Mouse (Mus musculus) embryonic facial prominence, embryonic 10.5 days (tissue): ENCODE data around the gene Gm21985. TPM values are rescaled to one million over a fixed set of nuclear protein-coding genes. Genes with fewer than 3 reads are reported as not detected.
"Not testable (repeated sequence)": the region's sequence is repeated elsewhere in the genome, so short reads cannot be mapped to it uniquely, and the experiment has no call there.

ENCODE experiments used
- DNase-seq: peaks from one replicate; pipeline ENCODE4 v3.0.0-alpha.2; 2017; ENCODE audit warnings: low spot score
- H3K27ac ChIP-seq: fragments of 300-500 bp; sonication (generic); replicated peaks from 2 replicates; pipeline ENCODE4 v1.5.1; 2016; ENCODE audit warnings: mild to moderate bottlenecking
- H3K27me3 ChIP-seq: fragments of 300-500 bp; sonication (generic); replicated peaks from 2 replicates; pipeline ENCODE4 v1.6.1; 2016; ENCODE audit warnings: low read depth, mild to moderate bottlenecking; ENCODE audit not compliant: poor library complexity, severe bottlenecking
- H3K36me3 ChIP-seq: fragments of 300-500 bp; sonication (generic); replicated peaks from 2 replicates; pipeline ENCODE4 v1.6.1; 2016; ENCODE audit warnings: mild to moderate bottlenecking, moderate library complexity
- H3K4me1 ChIP-seq: fragments of 300-500 bp; sonication (generic); 2 replicates; pipeline ENCODE4 v1.6.1; 2016
- H3K4me3 ChIP-seq: fragments of 300-500 bp; sonication (generic); 2 replicates; pipeline ENCODE4 v1.5.1; 2016; ENCODE audit warnings: mild to moderate bottlenecking, moderate library complexity
- H3K9me3 ChIP-seq: fragments of 300-500 bp; sonication (generic); 2 replicates; pipeline ENCODE4 v1.6.1; 2016; ENCODE audit warnings: mild to moderate bottlenecking
- WGBS: fragments of 180-500 bp; shearing (Covaris S2); methylation state at CpG from one replicate; pipeline ENCODE4 v1.1.7; 2016; 5-methylcytosine and 5-hydroxymethylcytosine counted together
- polyA plus RNA-seq: library from polyadenylated mRNA; unstranded; fragments of >200 nt; fragmentation: Nextera tagmentation; extraction: Ambion mirVana; gene quantifications from 2 replicates; pipeline ENCODE4 v1.2.1, GENCODE M21; 2016

The Gm21985 gene
- polyA plus RNA-seq, 1 experiment from 2014 or later, result not detected

DNA sequence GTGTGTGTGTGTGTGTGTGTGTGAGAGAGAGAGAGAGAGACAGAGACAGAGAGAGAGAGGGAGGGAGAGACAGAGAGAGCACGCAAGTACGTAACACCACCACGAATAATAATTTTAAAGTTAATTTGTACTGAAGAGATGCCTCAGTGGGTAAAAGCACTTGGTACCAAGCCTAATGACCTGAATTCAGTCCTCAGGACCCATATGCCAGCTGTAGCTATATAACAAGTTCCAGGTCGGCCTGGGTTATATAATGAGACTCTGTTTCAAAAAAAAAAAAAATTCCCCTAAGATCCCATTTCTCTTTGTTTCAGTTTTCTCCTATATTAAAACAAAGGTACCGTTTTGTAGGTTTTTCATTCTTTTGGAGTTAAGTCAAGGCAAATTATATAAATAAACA, 124.7 kb downstream of the Gm21985 start:
- 89% methylated on average over 5 of the region's 5 CpGs for WGBS
- Histone ChIP-seq H3K27ac (no peak overlapping the region), H3K4me3 (no peak overlapping the region), H3K27me3 (no peaks in the 10 kb centered on the region), H3K9me3 (no peaks in the 10 kb centered on the region), H3K4me1 (no peaks in the 10 kb centered on the region), H3K36me3 (no peaks in the 10 kb centered on the region; the same call in 1 of the 2 replicates)
- DNase-seq, result no peak

DNA sequence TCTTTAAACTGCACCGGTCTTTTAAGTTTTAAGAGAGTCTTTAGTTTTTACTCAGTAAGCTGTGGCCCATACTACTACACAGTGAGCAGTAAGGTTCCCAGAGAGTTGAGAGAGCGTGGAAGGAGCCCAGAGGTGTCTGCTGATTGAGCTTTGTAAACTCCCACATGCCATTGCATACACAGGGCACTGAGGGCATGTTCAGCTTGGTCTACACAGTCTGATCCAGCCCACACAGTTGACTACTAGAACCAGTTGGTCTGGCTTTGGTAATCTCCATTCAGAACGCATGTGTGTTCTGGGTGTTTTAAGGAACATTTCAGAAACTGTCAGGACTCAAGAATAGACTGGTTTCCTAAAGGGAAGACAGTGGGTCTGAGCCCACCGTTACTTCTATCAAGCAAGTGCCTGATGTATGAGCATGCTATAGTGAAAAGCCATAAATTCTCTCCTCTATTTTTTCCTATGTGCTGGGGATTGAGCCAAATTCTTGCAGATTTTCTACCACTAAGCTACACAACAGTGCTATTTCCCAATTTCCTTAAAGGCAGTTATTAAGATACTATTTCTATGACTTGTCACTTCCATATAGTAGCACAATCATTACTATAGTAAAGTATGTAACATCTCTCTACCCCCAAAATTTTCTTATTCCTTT, 125.4 kb downstream of the Gm21985 start:
- DNase-seq, result no peak
- no peak overlapping the region for H3K27ac ChIP-seq
- H3K36me3 ChIP-seq, result no peaks in the 10 kb centered on the region; the same call in 1 of the 2 replicates
- no peaks in the 10 kb centered on the region for H3K4me1 ChIP-seq
- no peaks in the 10 kb centered on the region for H3K27me3 ChIP-seq
- 91% methylated on average over 4 of the region's 4 CpGs for whole genome bisulfite sequencing
- H3K9me3 ChIP-seq, result no peaks in the 10 kb centered on the region
- H3K4me3 ChIP-seq, result no peak overlapping the region

DNA sequence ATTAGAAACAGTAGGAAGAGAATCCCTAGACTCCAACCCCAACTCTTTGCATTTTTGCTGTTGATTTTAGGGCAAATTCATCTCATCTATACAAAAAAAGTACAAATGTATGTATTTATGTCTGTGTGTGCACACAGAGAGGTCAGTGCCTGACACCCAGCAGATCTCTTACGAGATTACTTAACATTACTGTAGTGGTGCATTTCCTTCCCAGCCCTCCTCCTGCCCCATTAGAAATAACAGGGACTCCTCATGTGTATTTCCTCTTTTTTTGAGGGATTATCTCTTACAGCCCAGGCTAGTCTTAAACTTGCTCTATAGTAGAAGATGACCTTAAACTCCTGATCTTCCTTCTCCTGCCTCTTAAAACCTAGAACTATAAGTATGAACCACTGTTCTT, 126.6 kb downstream of the Gm21985 start:
- Histone ChIP-seq H3K4me3 (no peak overlapping the region), H3K4me1 (no peaks in the 10 kb centered on the region), H3K36me3 (no peaks in the 10 kb centered on the region; the same call in 1 of the 2 replicates), H3K9me3 (no peaks in the 10 kb centered on the region), H3K27ac (no peak overlapping the region), H3K27me3 (no peaks in the 10 kb centered on the region)
- DNase-seq, result no peak
- 89% methylated on average over 1 of the region's 1 CpGs for WGBS

DNA sequence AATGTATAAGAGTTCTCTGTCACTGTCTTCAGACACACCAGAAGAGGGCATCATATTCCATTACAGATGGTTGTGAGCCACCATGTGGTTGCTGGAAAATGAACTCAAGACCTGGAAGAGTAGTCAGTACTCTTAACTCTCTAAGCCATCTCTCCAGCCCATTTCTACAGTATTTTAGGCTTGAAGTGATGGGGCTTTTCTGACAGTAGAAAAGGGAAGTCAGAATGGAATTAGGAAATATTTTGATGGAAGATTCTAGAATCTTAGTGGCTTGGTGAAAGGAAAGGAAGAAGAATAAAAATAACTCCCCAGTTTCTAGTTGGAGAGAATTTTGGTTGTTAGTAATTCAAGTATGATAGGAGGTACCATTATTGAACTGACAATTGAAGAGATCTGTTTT, 127.8 kb downstream of the Gm21985 start:
- Histone ChIP-seq H3K4me3 (no peak overlapping the region), H3K27me3 (no peaks in the 10 kb centered on the region), H3K4me1 (no peaks in the 10 kb centered on the region), H3K9me3 (no peaks in the 10 kb centered on the region), H3K27ac (no peak overlapping the region), H3K36me3 (no peaks in the 10 kb centered on the region; the same call in 1 of the 2 replicates)
- no peak for DNase-seq

DNA sequence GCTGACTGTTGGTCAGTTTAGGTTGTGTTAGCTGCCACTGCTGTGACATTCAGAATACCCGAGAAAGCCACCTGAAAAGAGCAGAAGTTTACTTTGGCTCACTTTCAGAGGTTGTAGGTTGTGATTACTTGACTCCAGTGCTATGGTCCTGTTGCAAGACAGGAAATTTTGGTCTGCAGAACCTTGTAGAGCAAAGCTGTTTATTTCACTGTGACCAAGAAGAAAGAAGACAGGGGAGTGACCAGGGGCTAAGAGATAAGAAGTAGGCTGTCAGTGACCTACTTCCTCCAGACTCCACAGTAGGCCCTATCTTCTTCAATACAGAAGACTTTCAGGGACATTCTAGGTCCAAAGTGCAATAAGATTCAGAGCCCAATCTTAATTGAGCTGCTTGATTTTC, 130.5 kb downstream of the Gm21985 start:
- WGBS, result 76% methylated on average over 1 of the region's 1 CpGs
- H3K4me1 ChIP-seq, result no peaks in the 10 kb centered on the region
- no peaks in the 10 kb centered on the region for H3K27me3 ChIP-seq
- no peak overlapping the region for H3K4me3 ChIP-seq
- no peaks in the 10 kb centered on the region; the same call in 1 of the 2 replicates for H3K36me3 ChIP-seq
- H3K9me3 ChIP-seq, result no peaks in the 10 kb centered on the region
- no peak overlapping the region for H3K27ac ChIP-seq
- no peak for DNase-seq

DNA sequence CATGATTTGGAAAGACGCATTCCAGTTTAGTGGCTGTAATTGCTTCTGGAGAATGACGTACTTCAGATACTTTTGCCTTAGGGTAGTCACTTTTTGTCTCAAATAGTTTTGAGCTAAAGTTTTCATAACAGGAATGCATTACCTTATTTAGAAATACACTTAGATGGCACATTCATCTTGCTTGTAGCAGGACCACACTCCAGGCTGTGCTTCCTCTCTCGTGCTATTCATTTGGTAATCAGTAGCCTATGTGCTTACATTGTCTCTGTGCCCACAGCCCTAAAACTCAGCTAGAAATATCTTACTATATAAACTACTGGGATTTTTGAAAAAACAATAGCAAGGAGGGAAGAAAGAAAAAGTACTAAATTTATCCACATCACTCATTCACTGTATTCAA, 140.9 kb downstream of the Gm21985 start:
- Histone ChIP-seq H3K27me3 (no peaks in the 10 kb centered on the region), H3K27ac (no peak overlapping the region), H3K36me3 (peaks cover 56% of the 10 kb centered on the region), H3K9me3 (no peaks in the 10 kb centered on the region), H3K4me1 (no peaks in the 10 kb centered on the region), H3K4me3 (no peak overlapping the region)
- WGBS, result 93% methylated on average over 3 of the region's 3 CpGs
- DNase-seq, result no peak

DNA sequence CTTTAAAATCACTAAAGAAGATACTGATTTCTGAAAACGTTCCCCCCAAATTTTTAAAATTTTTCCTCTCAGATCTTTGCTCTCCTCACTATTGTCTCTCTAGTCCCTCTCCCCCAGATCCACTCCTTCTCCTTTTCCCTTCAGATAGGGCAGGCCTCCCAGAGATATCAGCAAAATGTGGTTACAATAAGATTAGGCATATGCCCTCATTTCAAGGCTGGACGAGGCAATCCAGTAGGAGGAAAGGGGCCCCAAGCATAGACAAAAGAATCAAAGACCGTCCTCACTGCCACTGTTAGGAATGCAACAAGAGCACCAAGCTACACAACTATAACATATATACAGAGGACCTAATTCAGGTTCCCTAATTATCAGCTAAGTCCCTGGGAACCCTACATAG, 159.2 kb downstream of the Gm21985 start:
- 78% methylated on average over 3 of the region's 3 CpGs for WGBS
- Histone ChIP-seq H3K4me3 (no peak overlapping the region), H3K27me3 (no peaks in the 10 kb centered on the region), H3K4me1 (no peaks in the 10 kb centered on the region), H3K9me3 (no peaks in the 10 kb centered on the region), H3K36me3 (no peaks in the 10 kb centered on the region), H3K27ac (no peak overlapping the region)
- DNase-seq, result no peak

DNA sequence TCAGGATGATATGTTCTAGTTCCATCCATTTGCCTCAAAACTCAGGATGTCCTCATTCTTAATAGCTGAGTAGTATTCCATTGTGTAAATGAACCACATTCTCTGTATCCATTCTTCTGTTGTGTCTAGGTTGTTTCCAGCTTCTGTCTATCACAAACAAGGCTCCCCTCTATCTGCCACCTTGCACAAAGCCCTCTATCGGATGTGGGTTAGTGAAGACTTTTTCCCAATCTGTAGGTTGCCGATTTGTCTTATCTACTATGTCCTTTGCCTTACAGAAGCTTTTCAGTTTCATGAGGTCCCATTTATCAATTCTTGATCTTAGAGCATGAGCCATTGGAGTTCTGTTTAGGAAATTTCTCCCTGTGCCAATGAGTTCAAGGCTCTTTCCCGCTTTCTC, 162.4 kb downstream of the Gm21985 start:
- H3K4me3 ChIP-seq, H3K27me3 ChIP-seq, H3K27ac ChIP-seq, H3K9me3 ChIP-seq, H3K36me3 ChIP-seq, DNase-seq, H3K4me1 ChIP-seq: not testable (repeated sequence)
- 91% methylated on average over 3 of the region's 3 CpGs for WGBS

DNA sequence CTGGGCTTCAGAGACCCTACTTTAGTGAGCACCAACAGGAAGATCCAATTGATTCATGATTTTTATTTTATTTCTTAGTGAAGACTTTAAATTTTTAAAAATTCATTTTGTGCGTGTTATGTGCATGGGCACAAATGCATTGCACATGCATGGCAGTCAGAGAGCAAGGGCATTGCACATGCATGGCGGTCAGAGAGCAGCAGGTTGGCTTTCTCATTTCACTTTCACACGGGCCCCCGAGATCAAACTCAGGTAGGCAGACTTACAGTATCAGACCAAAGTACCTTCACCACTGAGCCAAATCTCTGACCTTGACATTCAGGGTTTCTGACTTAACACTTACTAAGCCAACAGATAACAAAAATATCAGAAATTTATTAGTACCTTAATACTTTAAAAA, 163.6 kb downstream of the Gm21985 start:
- 88% methylated on average over 4 of the region's 4 CpGs for WGBS
- DNase-seq, result no peak
- Histone ChIP-seq H3K36me3 (no peaks in the 10 kb centered on the region), H3K9me3 (no peaks in the 10 kb centered on the region), H3K4me1 (no peaks in the 10 kb centered on the region), H3K4me3 (no peak overlapping the region), H3K27ac (no peak overlapping the region), H3K27me3 (no peaks in the 10 kb centered on the region)

DNA sequence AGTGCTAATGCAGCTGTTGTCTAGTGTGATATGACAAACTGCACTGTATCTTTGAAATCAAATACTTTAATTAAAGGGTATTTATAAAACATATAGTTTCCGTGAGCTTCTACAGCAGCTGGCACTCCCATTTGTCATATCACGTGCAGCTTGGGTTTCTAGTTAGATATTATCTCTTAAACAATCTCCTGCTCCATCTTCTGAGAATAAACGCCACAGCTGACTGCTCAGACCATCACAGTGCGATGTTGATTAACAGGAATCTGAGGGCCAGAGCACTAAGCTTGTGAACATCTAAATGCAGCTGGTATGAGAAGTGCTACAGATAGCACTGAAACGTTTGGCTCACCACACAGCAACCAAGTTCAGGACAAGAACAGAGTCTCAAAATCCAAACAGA, 164.3 kb downstream of the Gm21985 start:
- no peaks in the 10 kb centered on the region for H3K27me3 ChIP-seq
- no peak overlapping the region for H3K4me3 ChIP-seq
- no peaks in the 10 kb centered on the region for H3K4me1 ChIP-seq
- WGBS, result 73% methylated on average over 5 of the region's 5 CpGs
- no peaks in the 10 kb centered on the region for H3K9me3 ChIP-seq
- DNase-seq, result no peak
- no peak overlapping the region for H3K27ac ChIP-seq
- H3K36me3 ChIP-seq, result no peaks in the 10 kb centered on the region

DNA sequence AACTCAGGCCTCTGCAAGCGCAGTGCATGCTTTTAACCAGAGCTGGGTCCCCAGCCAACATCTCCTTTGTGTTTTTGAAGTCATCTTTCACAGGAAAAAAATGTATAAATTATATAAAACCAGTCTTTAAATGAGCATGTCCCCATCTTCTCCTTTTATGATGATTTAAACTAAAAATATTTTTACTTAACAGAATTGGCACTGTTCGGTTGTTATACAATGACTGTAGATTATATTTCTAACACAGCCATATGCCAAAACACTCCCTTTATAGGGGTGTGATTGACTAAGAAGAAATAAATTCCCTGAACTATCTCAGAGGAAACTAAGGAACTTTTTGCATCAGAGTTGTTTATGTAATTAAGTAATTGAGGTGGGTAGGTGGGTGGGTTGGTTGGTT, 166.4 kb downstream of the Gm21985 start:
- Histone ChIP-seq H3K27me3 (no peaks in the 10 kb centered on the region), H3K27ac (no peak overlapping the region), H3K4me1 (no peaks in the 10 kb centered on the region), H3K4me3 (no peak overlapping the region), H3K9me3 (no peaks in the 10 kb centered on the region), H3K36me3 (no peaks in the 10 kb centered on the region)
- DNase-seq, result no peak
- 86% methylated on average over 2 of the region's 2 CpGs for WGBS

DNA sequence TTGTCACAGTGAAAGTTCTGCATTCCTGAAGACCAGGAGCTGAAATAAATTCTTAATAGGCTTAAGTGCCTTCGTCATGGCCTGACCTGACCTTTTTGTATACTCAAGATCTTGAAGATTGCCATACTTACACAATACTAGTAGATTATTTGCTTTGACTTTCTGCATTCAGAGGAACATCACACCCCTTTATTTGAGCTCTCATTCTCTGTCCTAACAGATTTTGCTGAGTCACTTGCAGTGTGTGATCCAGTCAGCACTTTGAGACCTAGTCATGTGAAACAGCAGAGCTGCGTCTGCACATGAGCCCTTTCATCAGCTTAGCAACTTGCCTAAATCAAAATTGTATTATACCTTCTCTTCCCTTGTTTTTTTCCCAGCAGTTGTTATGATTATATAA, 167.2 kb downstream of the Gm21985 start:
- 72% methylated on average over 2 of the region's 2 CpGs for WGBS
- H3K4me3 ChIP-seq, result no peak overlapping the region
- DNase-seq, result no peak
- H3K27ac ChIP-seq, result no peak overlapping the region
- no peaks in the 10 kb centered on the region for H3K9me3 ChIP-seq
- no peaks in the 10 kb centered on the region for H3K27me3 ChIP-seq
- no peaks in the 10 kb centered on the region for H3K4me1 ChIP-seq
- no peaks in the 10 kb centered on the region for H3K36me3 ChIP-seq

DNA sequence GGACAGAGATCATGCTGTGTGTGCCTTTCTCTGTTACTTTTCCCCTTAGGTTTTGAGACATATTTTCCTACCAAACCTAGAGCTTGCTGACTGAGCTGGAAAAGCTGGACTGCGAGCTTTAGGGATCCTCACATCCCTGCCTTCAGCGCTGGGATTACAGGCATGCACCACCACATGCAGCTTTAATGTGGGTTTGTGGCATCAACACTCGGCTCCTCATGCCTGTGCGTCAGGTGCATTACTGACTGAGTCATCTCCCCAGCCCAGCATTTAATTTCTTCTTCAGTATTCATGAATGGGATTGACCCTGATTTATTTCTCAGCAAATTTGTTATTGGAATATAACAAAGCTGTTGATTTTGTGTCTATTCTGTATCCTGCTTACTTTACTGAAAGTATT, 170.2 kb downstream of the Gm21985 start:
- Histone ChIP-seq H3K27me3 (no peaks in the 10 kb centered on the region), H3K36me3 (no peaks in the 10 kb centered on the region), H3K4me3 (no peak overlapping the region), H3K9me3 (no peaks in the 10 kb centered on the region), H3K27ac (no peak overlapping the region), H3K4me1 (no peaks in the 10 kb centered on the region)
- no peak for DNase-seq
- 78% methylated on average over 4 of the region's 4 CpGs for WGBS

DNA sequence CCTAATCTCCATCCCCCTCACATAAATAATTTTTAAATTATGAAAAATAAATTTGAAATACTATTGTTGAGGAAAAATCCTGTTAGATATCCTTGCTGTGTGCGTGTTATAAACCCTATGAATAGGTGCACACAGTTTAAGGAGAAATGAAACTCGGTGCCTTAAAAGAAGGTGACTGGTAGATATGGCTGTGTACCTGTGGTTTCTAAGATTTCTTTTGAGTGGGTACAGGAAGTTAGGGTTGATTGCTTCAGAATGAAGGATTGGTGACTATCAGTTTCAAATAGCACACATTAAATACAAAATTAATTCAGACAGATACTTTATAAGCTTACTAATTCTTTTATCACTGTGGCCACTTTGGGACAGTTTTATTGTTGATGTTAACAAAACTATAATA, 171.5 kb downstream of the Gm21985 start:
- no peak for DNase-seq
- Histone ChIP-seq H3K4me3 (no peak overlapping the region), H3K27me3 (no peaks in the 10 kb centered on the region), H3K27ac (no peak overlapping the region), H3K9me3 (no peaks in the 10 kb centered on the region), H3K4me1 (no peaks in the 10 kb centered on the region), H3K36me3 (no peaks in the 10 kb centered on the region)
- WGBS, result 84% methylated on average over 2 of the region's 2 CpGs
